Mouse (Mus musculus) heart, embryonic 15.5 days (tissue): ENCODE results near the gene Rnf180. TPM values are rescaled to one million over a fixed set of nuclear protein-coding genes. Genes with fewer than 3 reads are reported as not detected.
"Not testable (repeated sequence)": the region's sequence is repeated elsewhere in the genome, so short reads cannot be mapped to it uniquely, and the experiment has no call there.

Experiments
- ATAC-seq: fragments of 200-750 bp; cut with Nextera tagmentation; replicated peaks from 2 replicates; pipeline ENCODE4 v1.8.0; 2017; ENCODE audit warnings: low read depth, moderate TSS enrichment; ENCODE audit not compliant: insufficient number of reproducible peaks, insufficient read depth, low FRiP score
- H3K27ac ChIP-seq: fragments of 300-500 bp; sonication (generic); 2 replicates; pipeline ENCODE4 v1.5.1; 2015; ENCODE audit warnings: mild to moderate bottlenecking, inconsistent platforms
- H3K27me3 ChIP-seq: fragments of 300-500 bp; sonication (generic); 2 replicates; pipeline ENCODE4 v1.6.1; 2015; ENCODE audit warnings: inconsistent platforms
- H3K36me3 ChIP-seq: fragments of 300-500 bp; sonication (generic); 2 replicates; pipeline ENCODE4 v1.6.1; 2015; ENCODE audit warnings: mild to moderate bottlenecking, inconsistent platforms
- H3K4me1 ChIP-seq: fragments of 300-500 bp; sonication (generic); replicated peaks from 2 replicates; pipeline ENCODE4 v1.6.1; 2015; ENCODE audit warnings: inconsistent platforms
- H3K4me2 ChIP-seq: fragments of 300-500 bp; sonication (generic); 2 replicates; pipeline ENCODE4 v1.6.1; 2015; ENCODE audit warnings: inconsistent platforms, mild to moderate bottlenecking, moderate library complexity
- H3K4me3 ChIP-seq: fragments of 300-500 bp; sonication (generic); 2 replicates; pipeline ENCODE4 v1.5.1; 2015; ENCODE audit warnings: mild to moderate bottlenecking, inconsistent platforms
- H3K9ac ChIP-seq: fragments of 300-500 bp; sonication (generic); 2 replicates; pipeline ENCODE4 v1.6.1; 2015; ENCODE audit warnings: mild to moderate bottlenecking, inconsistent platforms
- H3K9me3 ChIP-seq: fragments of 300-500 bp; sonication (generic); replicated peaks from 2 replicates; pipeline ENCODE4 v1.6.1; 2016; ENCODE audit warnings: inconsistent platforms
- WGBS: fragments of 180-500 bp; shearing (Covaris S2); methylation state at CpG from one replicate; pipeline ENCODE4 v1.1.7; 2015; ENCODE audit warnings: mixed read lengths; 5-methylcytosine and 5-hydroxymethylcytosine counted together
- polyA plus RNA-seq: library from polyadenylated mRNA; unstranded; fragments of >200 nt; fragmentation: Nextera tagmentation; extraction: Ambion mirVana; gene quantifications from 2 replicates; pipeline ENCODE4 v1.2.1, GENCODE M21; 2015

Gene Rnf180
- polyA plus RNA-seq: 1.7 and 1.8 TPM in 2 replicates

- no peak for ATAC-seq
- H3K9ac ChIP-seq: peak within 1 kb of the TSS; percentile 74
- H3K27ac ChIP-seq: no peak within 1 kb of the TSS
- H3K4me1 ChIP-seq: peaks cover 15% of the 10 kb centered on the region
- H3K4me2 ChIP-seq: peak within 1 kb of the TSS; percentile 96
- peak within 1 kb of the TSS; percentile 83 for H3K4me3 ChIP-seq
- H3K9me3 ChIP-seq: no peaks in the 10 kb centered on the region
- WGBS: 51% methylated on average over 11 of the region's 11 CpGs
- H3K27me3 ChIP-seq: peaks cover 6% of the 10 kb centered on the region; the same call in 1 of the 2 replicates
- no peaks in the 10 kb centered on the region for H3K36me3 ChIP-seq
These were observed at the start of gene Rnf180 for GRCm38 (mm10) chr13:105294715-105295114. TSS of gene Rnf180 (minus strand) at chr13:105294815.

- ATAC-seq: no peak
- no peaks in the 10 kb centered on the region for H3K4me1 ChIP-seq
- no peaks in the 10 kb centered on the region for H3K27me3 ChIP-seq
- H3K4me2 ChIP-seq: no peak overlapping the region
- H3K9ac ChIP-seq: no peak overlapping the region
- WGBS: 50% methylated on average over 5 of the region's 5 CpGs
- H3K36me3 ChIP-seq: no peaks in the 10 kb centered on the region
- no peak overlapping the region for H3K4me3 ChIP-seq
- H3K9me3 ChIP-seq: no peaks in the 10 kb centered on the region
- H3K27ac ChIP-seq: no peak overlapping the region
These were observed 36.8 kb upstream of the Rnf180 start for GRCm38 (mm10) chr13:105331199-105331968.

GRCm38 (mm10) chr13:105326946-105327345 is 32.3 kb upstream of the Rnf180 start:
- H3K4me1 ChIP-seq: no peaks in the 10 kb centered on the region
- no peak overlapping the region for H3K9ac ChIP-seq
- H3K27ac ChIP-seq: no peak overlapping the region
- no peaks in the 10 kb centered on the region for H3K9me3 ChIP-seq
- no peak for ATAC-seq
- no peak overlapping the region for H3K4me3 ChIP-seq
- WGBS: 48% methylated on average over 1 of the region's 1 CpGs
- no peaks in the 10 kb centered on the region for H3K36me3 ChIP-seq
- H3K27me3 ChIP-seq: no peaks in the 10 kb centered on the region
- H3K4me2 ChIP-seq: no peak overlapping the region

GRCm38 (mm10) chr13:105316926-105317325 is 22.3 kb upstream of the Rnf180 start:
- H3K27ac ChIP-seq: no peak overlapping the region
- no peak for ATAC-seq
- H3K4me2 ChIP-seq: no peak overlapping the region
- H3K9me3 ChIP-seq: no peaks in the 10 kb centered on the region
- H3K4me3 ChIP-seq: no peak overlapping the region
- no peaks in the 10 kb centered on the region for H3K36me3 ChIP-seq
- H3K27me3 ChIP-seq: no peaks in the 10 kb centered on the region
- WGBS: 71% methylated on average over 1 of the region's 1 CpGs
- H3K4me1 ChIP-seq: no peaks in the 10 kb centered on the region
- H3K9ac ChIP-seq: no peak overlapping the region

- 64% methylated on average over 6 of the region's 6 CpGs for WGBS
- no peak overlapping the region for H3K27ac ChIP-seq
- H3K36me3 ChIP-seq: no peaks in the 10 kb centered on the region
- H3K9me3 ChIP-seq: no peaks in the 10 kb centered on the region
- no peak for ATAC-seq
- H3K9ac ChIP-seq: no peak overlapping the region
- H3K4me1 ChIP-seq: no peaks in the 10 kb centered on the region
- H3K27me3 ChIP-seq: no peaks in the 10 kb centered on the region
- H3K4me2 ChIP-seq: no peak overlapping the region
- H3K4me3 ChIP-seq: no peak overlapping the region
These were observed 21.4 kb upstream of the Rnf180 start for GRCm38 (mm10) chr13:105316009-105316408.

- H3K36me3 ChIP-seq: no peaks in the 10 kb centered on the region
- H3K27me3 ChIP-seq: no peaks in the 10 kb centered on the region
- no peak overlapping the region for H3K4me3 ChIP-seq
- no peak overlapping the region for H3K4me2 ChIP-seq
- no peak for ATAC-seq
- H3K9ac ChIP-seq: no peak overlapping the region
- H3K4me1 ChIP-seq: no peaks in the 10 kb centered on the region
- 76% methylated on average over 6 of the region's 6 CpGs for WGBS
- H3K9me3 ChIP-seq: no peaks in the 10 kb centered on the region
- no peak overlapping the region for H3K27ac ChIP-seq
These were observed 18.1 kb upstream of the Rnf180 start for GRCm38 (mm10) chr13:105312763-105313162.

- H3K4me2 ChIP-seq, H3K4me3 ChIP-seq, ATAC-seq, H3K27ac ChIP-seq, H3K36me3 ChIP-seq, H3K9me3 ChIP-seq, H3K9ac ChIP-seq, H3K27me3 ChIP-seq, H3K4me1 ChIP-seq: not testable (repeated sequence)
- 65% methylated on average over 4 of the region's 4 CpGs for WGBS
These were observed 15.9 kb upstream of the Rnf180 start for GRCm38 (mm10) chr13:105310562-105310961.

GRCm38 (mm10) chr13:105305513-105305912 is 10.9 kb upstream of the Rnf180 start:
- H3K4me1 ChIP-seq: no peaks in the 10 kb centered on the region
- no peak overlapping the region for H3K4me2 ChIP-seq
- H3K4me3 ChIP-seq: no peak overlapping the region
- no peaks in the 10 kb centered on the region for H3K9me3 ChIP-seq
- WGBS: 68% methylated on average over 2 of the region's 2 CpGs
- no peaks in the 10 kb centered on the region for H3K27me3 ChIP-seq
- H3K9ac ChIP-seq: no peak overlapping the region
- ATAC-seq: no peak
- no peaks in the 10 kb centered on the region for H3K36me3 ChIP-seq
- H3K27ac ChIP-seq: no peak overlapping the region

- Histone ChIP-seq H3K4me1 (no peaks in the 10 kb centered on the region), H3K4me2 (no peak overlapping the region), H3K9me3 (no peaks in the 10 kb centered on the region), H3K27ac (no peak overlapping the region), H3K9ac (no peak overlapping the region), H3K27me3 (no peaks in the 10 kb centered on the region), H3K4me3 (no peak overlapping the region), H3K36me3 (no peaks in the 10 kb centered on the region)
- WGBS: 69% methylated on average over 4 of the region's 4 CpGs
- no peak for ATAC-seq
These were observed 9.4 kb upstream of the Rnf180 start for GRCm38 (mm10) chr13:105304054-105304453.

GRCm38 (mm10) chr13:105300009-105300346 is 5.4 kb upstream of the Rnf180 start:
- Histone ChIP-seq H3K4me3 (no peak overlapping the region), H3K27ac (no peak overlapping the region), H3K27me3 (peaks cover 2% of the 10 kb centered on the region; the same call in 1 of the 2 replicates), H3K4me2 (no peak overlapping the region), H3K4me1 (no peaks in the 10 kb centered on the region), H3K9ac (no peak overlapping the region), H3K36me3 (no peaks in the 10 kb centered on the region), H3K9me3 (no peaks in the 10 kb centered on the region)
- no peak for ATAC-seq
- WGBS: 60% methylated on average over 4 of the region's 4 CpGs

GRCm38 (mm10) chr13:105299162-105300008 is 4.8 kb upstream of the Rnf180 start:
- 56% methylated on average over 4 of the region's 4 CpGs for WGBS
- H3K36me3 ChIP-seq: no peaks in the 10 kb centered on the region
- H3K9ac ChIP-seq: no peak overlapping the region
- H3K4me2 ChIP-seq: no peak overlapping the region
- no peak overlapping the region for H3K4me3 ChIP-seq
- H3K9me3 ChIP-seq: no peaks in the 10 kb centered on the region
- ATAC-seq: no peak
- H3K27me3 ChIP-seq: peaks cover 6% of the 10 kb centered on the region; the same call in 1 of the 2 replicates
- H3K27ac ChIP-seq: no peak overlapping the region
- peaks cover 3% of the 10 kb centered on the region; the same call in 1 of the 2 replicates for H3K4me1 ChIP-seq
